Mouse (Mus musculus) cerebellum, adult 2 months (tissue): ENCODE measurements around the gene Podxl.

Experiments used
- CTCF ChIP-seq: fragments of 200-500 bp; IDR thresholded peaks from 2 replicates; pipeline ENCODE4 v1.5.1; 2011; ENCODE audit warnings: low read depth, mild to moderate bottlenecking, control low read depth, low read length, moderate library complexity, borderline replicate concordance; ENCODE audit not compliant: insufficient read depth
- POLR2A ChIP-seq: fragments of 200-500 bp; IDR thresholded peaks from 2 replicates; pipeline ENCODE4 v1.6.1; 2011; ENCODE audit warnings: low read length, control low read depth, borderline replicate concordance; ENCODE audit not compliant: insufficient read depth

- TF ChIP-seq CTCF (0 out of 2 replicates have a peak, but pooled peaks have one; percentile 18), POLR2A (no peak)
Measured at GRCm38 (mm10) chr6:31527897-31528296, 35.9 kb downstream of the Podxl start.
